Mouse (Mus musculus) MEL (cell line): Measurements from ENCODE around the gene Dnal4.

ENCODE experiments used
- CTCF ChIP-seq, 3 experiments: IDR thresholded peaks in 2 of 3; conservative IDR thresholded peaks in 1 of 3; 2 replicates each; pipeline ENCODE4 v1.5.1; 2011 to 2012; ENCODE audit warnings: low read length in 3 of 3, low read depth in 2 of 3, mild to moderate bottlenecking in 2 of 3, improper control_type of control experiment in 1 of 3, inconsistent platforms in 1 of 3, mixed read lengths in 1 of 3, moderate library complexity in 1 of 3; ENCODE audit not compliant: control insufficient read depth in 1 of 3, insufficient read depth in 1 of 3, poor library complexity in 1 of 3, severe bottlenecking in 1 of 3
- EP300 ChIP-seq, 2 experiments: IDR thresholded peaks; 2 replicates each; pipeline ENCODE4 v1.6.1; 2011; ENCODE audit warnings: improper control_type of control experiment in 2 of 2, low read length in 2 of 2, low read depth in 1 of 2, mild to moderate bottlenecking in 1 of 2
- HCFC1 ChIP-seq: IDR thresholded peaks from 2 replicates; pipeline ENCODE4 v1.6.1; 2012; ENCODE audit warnings: low read depth, mild to moderate bottlenecking, inconsistent platforms, low read length, improper control_type of control experiment, moderate library complexity
- KAT2A ChIP-seq: conservative IDR thresholded peaks from 2 replicates; pipeline ENCODE4 v1.6.1; 2012; ENCODE audit warnings: low read depth, low read length, improper control_type of control experiment, inconsistent platforms
- MAFK ChIP-seq: IDR thresholded peaks from 2 replicates; pipeline ENCODE4 v1.6.1; 2011; ENCODE audit warnings: low read depth, mild to moderate bottlenecking, low read length, improper control_type of control experiment, borderline replicate concordance
- MEF2A ChIP-seq: IDR thresholded peaks from 2 replicates; pipeline ENCODE4 v1.6.1; 2014; ENCODE audit warnings: low read depth, mild to moderate bottlenecking, inconsistent platforms, low read length, improper control_type of control experiment; ENCODE audit not compliant: poor library complexity, insufficient replicate concordance, severe bottlenecking; ENCODE audit errors: extremely low read depth
- MYB ChIP-seq: IDR thresholded peaks from 2 replicates; pipeline ENCODE4 v1.6.1; 2011; ENCODE audit warnings: mild to moderate bottlenecking, low read depth, low read length, improper control_type of control experiment
- POLR2A ChIP-seq, 2 experiments: IDR thresholded peaks; 2 replicates each; pipeline ENCODE4 v1.6.1; 2011 to 2012; ENCODE audit warnings: low read length in 2 of 2, mild to moderate bottlenecking in 2 of 2, control low read depth in 1 of 2, improper control_type of control experiment in 1 of 2, low read depth in 1 of 2, moderate library complexity in 1 of 2; ENCODE audit not compliant: control insufficient read depth in 1 of 2, insufficient read depth in 1 of 2, poor library complexity in 1 of 2
- SMC3 ChIP-seq: IDR thresholded peaks from 2 replicates; pipeline ENCODE4 v1.6.1; 2011; ENCODE audit warnings: low read depth, low read length, improper control_type of control experiment
- ZNF384 ChIP-seq: IDR thresholded peaks from 2 replicates; pipeline ENCODE4 v1.6.1; 2012; ENCODE audit warnings: low read depth, mild to moderate bottlenecking, inconsistent platforms, low read length, improper control_type of control experiment

- TF ChIP-seq POLR2A (IDR thresholded peaks at IDR 0.05; ENCODE audit: control insufficient read depth in 1 of 2, insufficient read depth in 1 of 2, low read depth in 1 of 2, low read length in 2 of 2, poor library complexity in 1 of 2) (no peak), CTCF (IDR thresholded peaks at IDR 0.05 in 2 of 3, conservative IDR thresholded peaks at IDR 0.05 in 1 of 3; ENCODE audit: control insufficient read depth in 1 of 3, insufficient read depth in 1 of 3, low read depth in 2 of 3, low read length in 3 of 3, poor library complexity in 1 of 3, severe bottlenecking in 1 of 3) (no peak), ZNF384 (no peak), EP300 (IDR thresholded peaks at IDR 0.05; ENCODE audit: low read depth in 1 of 2, low read length in 2 of 2) (no peak), SMC3 (no peak), MAFK (no peak), MYB (no peak), KAT2A (no peak), MEF2A (no peak), HCFC1 (no peak)
Measured at GRCm38 (mm10) chr15:79745883-79746282, 31.8 kb downstream of the Dnal4 start.
